Mouse (Mus musculus): ENCODE results near the gene Emc4.

DNA sequence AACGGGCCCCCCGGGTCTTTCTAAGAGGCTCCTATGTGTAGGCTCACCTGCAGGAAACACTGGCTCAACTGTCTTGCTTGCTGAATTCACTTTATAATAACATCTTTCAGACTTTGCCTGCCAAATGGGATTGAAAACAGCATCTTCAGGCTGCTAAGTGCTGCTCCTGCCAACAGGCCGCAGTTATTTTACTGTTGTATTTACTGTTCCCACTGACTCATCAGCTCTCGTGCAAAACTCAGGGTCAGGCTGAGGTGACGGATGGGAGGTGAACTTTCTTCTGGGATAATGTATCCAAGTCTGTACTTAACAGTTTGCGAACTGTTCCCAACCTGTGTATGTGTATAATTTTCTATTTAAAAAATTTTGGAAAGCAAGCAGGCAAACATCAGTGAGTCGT lies 48.9 kb downstream of the Emc4 start:
- TF ChIP-seq CTCF (IDR thresholded peaks at IDR 0.05; ENCODE audit: extremely low read depth, insufficient read length, insufficient replicate concordance, low read depth, low read length) (no peak), POLR2A (IDR thresholded peaks at IDR 0.05; ENCODE audit: low read depth, low read length) (no peak)

All from small intestine, adult 2 months (tissue).